In genomic region chr16:9671222-9671621, GRCm38 (mm10) we compare ENCODE assay signal across 10 mouse cellular contexts.
"Had no signal": no experiment of that assay in that cellular context is flagged by ENCODE, and none has a peak within 500 bp of the region (broad histone marks: within the 10 kb centered on the region; RNA-seq: fewer than 3 reads in every experiment).

No protein-coding gene starts in this region.

- H3K4me3 ChIP-seq: limb, embryonic 15.5 days; midbrain, embryonic 13.5 days; neural tube, embryonic 12.5 days had no signal

- H3K36me3 ChIP-seq: limb, embryonic 15.5 days; midbrain, embryonic 13.5 days; neural tube, embryonic 12.5 days had no signal

- H3K4me1 ChIP-seq: limb, embryonic 15.5 days; neural tube, embryonic 12.5 days had no signal

- ATAC-seq: midbrain, embryonic 13.5 days had no signal

- H3K9ac ChIP-seq: limb, embryonic 15.5 days; liver, embryonic 14.5 days; midbrain, embryonic 13.5 days; neural tube, embryonic 12.5 days had no signal

- H3K27me3 ChIP-seq: limb, embryonic 15.5 days; midbrain, embryonic 13.5 days; neural tube, embryonic 12.5 days had no signal

- DNase-seq: kidney, adult 11 months; kidney, adult 9 months; kidney, postnatal 36 days; thymus, postnatal 14 days had no signal

- H3K4me2 ChIP-seq: limb, embryonic 15.5 days; midbrain, embryonic 13.5 days; neural tube, embryonic 12.5 days had no signal

- H3K9me3 ChIP-seq: limb, embryonic 15.5 days; midbrain, embryonic 13.5 days; neural tube, embryonic 12.5 days had no signal

- H3K27ac ChIP-seq: kidney, postnatal 0 days; limb, embryonic 15.5 days; liver, embryonic 14.5 days; neural tube, embryonic 12.5 days; stomach, postnatal 0 days had no signal
